Mouse (Mus musculus) cerebellum, adult 11 months (tissue): ENCODE results near the gene Ahsa1.
"Not testable (repeated sequence)": the region's sequence is repeated elsewhere in the genome, so short reads cannot be mapped to it uniquely, and the experiment has no call there.

Source experiments
- DNase-seq: peaks from one replicate; pipeline ENCODE4 v3.0.0; 2022

The Ahsa1 gene

GRCm38 (mm10) chr12:87282743-87283142 is 16.5 kb downstream of the Ahsa1 start:
- DNase-seq: no peak

GRCm38 (mm10) chr12:87283706-87284105 is 17.4 kb downstream of the Ahsa1 start:
- DNase-seq: no peak

- no peak for DNase-seq
These were observed 18.0 kb downstream of the Ahsa1 start for GRCm38 (mm10) chr12:87284268-87284667.

GRCm38 (mm10) chr12:87284726-87285125 is 18.4 kb downstream of the Ahsa1 start:
- DNase-seq: no peak

- DNase-seq: no peak
These were observed 22.8 kb downstream of the Ahsa1 start for GRCm38 (mm10) chr12:87289100-87289499.

- DNase-seq: no peak
These were observed 27.7 kb downstream of the Ahsa1 start for GRCm38 (mm10) chr12:87293934-87294333.

- DNase-seq: peak; percentile 29
These were observed 32.9 kb downstream of the Ahsa1 start for GRCm38 (mm10) chr12:87299037-87299656.

GRCm38 (mm10) chr12:87299657-87300440 is 33.6 kb downstream of the Ahsa1 start, which contains the start of gene Ism2:
Gene Ism2 (minus strand): TSS chr12:87299705.
- DNase-seq: no peak

GRCm38 (mm10) chr12:87300441-87300690 is 34.1 kb downstream of the Ahsa1 start:
- no peak for DNase-seq

- no peak for DNase-seq
These were observed 34.9 kb downstream of the Ahsa1 start for GRCm38 (mm10) chr12:87301189-87301588.

- peak; percentile 32 for DNase-seq
These were observed 39.7 kb downstream of the Ahsa1 start for GRCm38 (mm10) chr12:87305767-87306583.

- not testable (repeated sequence) for DNase-seq
These were observed 40.2 kb downstream of the Ahsa1 start for GRCm38 (mm10) chr12:87306584-87306844.

GRCm38 (mm10) chr12:87313098-87313497 is 46.8 kb downstream of the Ahsa1 start:
- no peak for DNase-seq

- DNase-seq: no peak
These were observed 51.7 kb downstream of the Ahsa1 start for GRCm38 (mm10) chr12:87317951-87318350.

GRCm38 (mm10) chr12:87319229-87319628 is 53.0 kb downstream of the Ahsa1 start:
- no peak for DNase-seq
